8 mouse cellular contexts compared by ENCODE assay signal in the genomic region with DNA sequence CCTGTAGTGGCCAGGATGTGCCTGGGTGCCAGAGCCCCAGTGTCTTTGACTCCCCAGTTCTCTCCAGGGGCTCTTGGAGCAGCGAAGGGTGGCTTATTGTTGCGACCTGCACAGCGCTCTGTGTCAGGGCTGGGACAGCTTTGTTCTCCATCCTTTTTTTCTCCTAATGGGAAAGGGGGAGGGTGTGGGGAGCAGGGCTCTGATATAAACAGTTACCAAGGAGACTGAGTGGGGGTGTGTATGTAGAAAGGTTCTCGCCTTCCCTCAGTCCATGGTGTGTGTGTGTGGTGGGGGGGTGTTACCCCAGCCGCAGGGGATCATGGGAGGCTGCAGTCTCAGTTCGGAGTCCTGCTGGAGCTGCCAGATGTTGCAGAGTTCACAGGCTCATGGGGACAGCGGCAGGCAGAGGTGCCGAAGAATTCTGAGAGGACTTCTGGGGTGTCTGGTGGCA. TPM values are rescaled to one million over a fixed set of nuclear protein-coding genes. Genes with fewer than 3 reads are reported as not detected.
DNase-seq lines count a peak whose midpoint lies in the region; ATAC-seq lines count a peak whose summit lies in the region.

No protein-coding gene starts in this region.

- peaks cover 4% of the 10 kb centered on the region; the same call in 1 of the 2 replicates for H3K36me3 ChIP-seq in forebrain, embryonic 11.5 days (ENCODE audit: control insufficient read depth, insufficient read depth, low read length)
- peaks cover 20% of the 10 kb centered on the region for H3K36me3 ChIP-seq in hindbrain, embryonic 12.5 days
- H3K36me3 ChIP-seq in liver, embryonic 12.5 days: peaks cover 31% of the 10 kb centered on the region

- H3K4me1 ChIP-seq in forebrain, embryonic 11.5 days (replicated peaks; ENCODE audit: control insufficient read depth, insufficient read depth, low read length): peaks cover 26% of the 10 kb centered on the region
- H3K4me1 ChIP-seq in hindbrain, embryonic 12.5 days: peaks cover 54% of the 10 kb centered on the region
- peaks cover 25% of the 10 kb centered on the region; the same call in 1 of the 2 replicates for H3K4me1 ChIP-seq in liver, embryonic 12.5 days

- H3K9ac ChIP-seq in forebrain, embryonic 11.5 days (ENCODE audit: low read length): peak overlapping the region; percentile 60
- H3K9ac ChIP-seq in hindbrain, embryonic 12.5 days: peak overlapping the region; percentile 57
- H3K9ac ChIP-seq in liver, embryonic 12.5 days: no peak overlapping the region

- intact Hi-C loops in left cerebral cortex, postnatal 4 days (cut with DNase I): no loop called here

- H3K27me3 ChIP-seq in forebrain, embryonic 11.5 days (ENCODE audit: control insufficient read depth, insufficient read depth, low read length): no peaks in the 10 kb centered on the region
- no peaks in the 10 kb centered on the region for H3K27me3 ChIP-seq in hindbrain, embryonic 12.5 days
- no peaks in the 10 kb centered on the region for H3K27me3 ChIP-seq in liver, embryonic 12.5 days (replicated peaks)

- peak; percentile 93 for ATAC-seq in forebrain, embryonic 11.5 days (replicated peaks; ENCODE audit: low FRiP score)
- ATAC-seq in hindbrain, embryonic 12.5 days (ENCODE audit: low FRiP score): peak; percentile 92
- no peak for ATAC-seq in liver, embryonic 12.5 days
- ATAC-seq in inflammation-experienced regulatory T-cells, adult 6 months: no peak

- H3K4me3 ChIP-seq in forebrain, embryonic 11.5 days (ENCODE audit: low read depth, low read length): peak overlapping the region; percentile 28
- H3K4me3 ChIP-seq in hindbrain, embryonic 12.5 days: peak overlapping the region; percentile 25
- H3K4me3 ChIP-seq in liver, embryonic 12.5 days: no peak overlapping the region

- H3K9me3 ChIP-seq in forebrain, embryonic 11.5 days (ENCODE audit: control insufficient read depth, low read length): no peaks in the 10 kb centered on the region
- no peaks in the 10 kb centered on the region for H3K9me3 ChIP-seq in hindbrain, embryonic 12.5 days (replicated peaks)
- H3K9me3 ChIP-seq in liver, embryonic 12.5 days (replicated peaks): no peaks in the 10 kb centered on the region

- 3% methylated on average over 8 of the region's 8 CpGs for WGBS in forebrain, embryonic 11.5 days
- 6% methylated on average over 8 of the region's 8 CpGs for WGBS in hindbrain, embryonic 12.5 days
- WGBS in liver, embryonic 12.5 days (ENCODE audit: insufficient replicate concordance): 62% methylated on average over 8 of the region's 8 CpGs

- peak overlapping the region; percentile 58 for H3K4me2 ChIP-seq in forebrain, embryonic 11.5 days (ENCODE audit: low read depth, low read length, severe bottlenecking)
- H3K4me2 ChIP-seq in hindbrain, embryonic 12.5 days (replicated peaks): peak overlapping the region; percentile 49
- H3K4me2 ChIP-seq in liver, embryonic 12.5 days: no peak overlapping the region

- H3K27ac ChIP-seq in forebrain, embryonic 11.5 days (ENCODE audit: low read depth, low read length): peak overlapping the region; percentile 98
- peak overlapping the region; percentile 98 for H3K27ac ChIP-seq in hindbrain, embryonic 12.5 days
- H3K27ac ChIP-seq in liver, embryonic 12.5 days: peak overlapping the region; percentile 31; the same call in 1 of the 2 replicates

- peak; percentile 62 for DNase-seq in left cerebral cortex, adult 11 months (ENCODE audit: low spot score)
- DNase-seq in left cerebral cortex, postnatal 4 days: no peak
- DNase-seq in forebrain, embryonic 11.5 days (ENCODE audit: low spot score): peak; percentile 88
- peak; percentile 46 for DNase-seq in skeletal muscle tissue, adult 2 months (ENCODE audit: low read depth, low spot score)
- no peak for DNase-seq in cerebellum, adult 8-10 months

RNA-seq across cellular contexts. Expression of gene Tmem120a, which starts 18.8 kb away (rescaled TPM):
- total RNA-seq in left cerebral cortex, postnatal 4 days (2021): 10 to 100 TPM; 44.4 to 47.0 TPM
- polyA plus RNA-seq in forebrain, embryonic 11.5 days (2014; fragmentation: Nextera tagmentation; extraction: Ambion mirVana): 46.1 and 49.0 TPM in 2 replicates
- 61.0 and 65.0 TPM in 2 replicates for polyA plus RNA-seq in hindbrain, embryonic 12.5 days (2016; fragmentation: Nextera tagmentation; extraction: Ambion mirVana)
- polyA plus RNA-seq in liver, embryonic 12.5 days (2016; fragmentation: Nextera tagmentation; extraction: Ambion mirVana): 17.4 and 21.5 TPM in 2 replicates
- 10 to 100 TPM; 31.4 to 58.5 (median 39.4) TPM for polyA plus RNA-seq in inflammation-experienced regulatory T-cells, adult 6 months (2017; shearing (Covaris generic))

RNA-seq across cellular contexts. Expression of gene Styxl1, which starts 52.8 kb away (rescaled TPM):
- total RNA-seq in left cerebral cortex, postnatal 4 days (2021): not detected
- not detected in 2 replicates for polyA plus RNA-seq in forebrain, embryonic 11.5 days (2014; fragmentation: Nextera tagmentation; extraction: Ambion mirVana)
- polyA plus RNA-seq in hindbrain, embryonic 12.5 days (2016; fragmentation: Nextera tagmentation; extraction: Ambion mirVana): 0.68 TPM in 1 of 2 replicates, not detected in the other
- 0.16 TPM in 1 of 2 replicates, not detected in the other for polyA plus RNA-seq in liver, embryonic 12.5 days (2016; fragmentation: Nextera tagmentation; extraction: Ambion mirVana)
- 1 to 10 TPM in 1 of 3 experiments, under 1 TPM in 1, not detected in 1; 0.68 to 2.6 TPM for polyA plus RNA-seq in inflammation-experienced regulatory T-cells, adult 6 months (2017; shearing (Covaris generic))

RNA-seq across cellular contexts. Expression of gene Mdh2, which starts 52.9 kb away (rescaled TPM):
- 100 to 1,000 TPM; 359 to 370 TPM for total RNA-seq in left cerebral cortex, postnatal 4 days (2021)
- 526 and 536 TPM in 2 replicates for polyA plus RNA-seq in forebrain, embryonic 11.5 days (2014; fragmentation: Nextera tagmentation; extraction: Ambion mirVana)
- polyA plus RNA-seq in hindbrain, embryonic 12.5 days (2016; fragmentation: Nextera tagmentation; extraction: Ambion mirVana): 530 and 539 TPM in 2 replicates
- 451 and 473 TPM in 2 replicates for polyA plus RNA-seq in liver, embryonic 12.5 days (2016; fragmentation: Nextera tagmentation; extraction: Ambion mirVana)
- polyA plus RNA-seq in inflammation-experienced regulatory T-cells, adult 6 months (2017; shearing (Covaris generic)): 100 to 1,000 TPM; 604 to 659 (median 643) TPM

RNA-seq across cellular contexts. Expression of gene Por, which starts 55.6 kb away (rescaled TPM):
- total RNA-seq in left cerebral cortex, postnatal 4 days (2021): 10 to 100 TPM; 77.3 to 80.5 TPM
- 113 and 117 TPM in 2 replicates for polyA plus RNA-seq in forebrain, embryonic 11.5 days (2014; fragmentation: Nextera tagmentation; extraction: Ambion mirVana)
- polyA plus RNA-seq in hindbrain, embryonic 12.5 days (2016; fragmentation: Nextera tagmentation; extraction: Ambion mirVana): 118 and 119 TPM in 2 replicates
- 34.7 and 36.6 TPM in 2 replicates for polyA plus RNA-seq in liver, embryonic 12.5 days (2016; fragmentation: Nextera tagmentation; extraction: Ambion mirVana)
- polyA plus RNA-seq in inflammation-experienced regulatory T-cells, adult 6 months (2017; shearing (Covaris generic)): 10 to 100 TPM; 21.7 to 30.1 (median 25.1) TPM

Comparison
In these comparisons a context has a peak if more than half of its experiments do, and no peak if none do; other contexts are left out.
1. DNase-seq: peak in left cerebral cortex, adult 11 months (single experiment), forebrain, embryonic 11.5 days (single experiment) and skeletal muscle tissue, adult 2 months (single experiment); none in left cerebral cortex, postnatal 4 days (single experiment) and cerebellum, adult 8-10 months (single experiment).
2. ATAC-seq: peak in forebrain, embryonic 11.5 days (single experiment) and hindbrain, embryonic 12.5 days (single experiment); none in liver, embryonic 12.5 days (single experiment) and inflammation-experienced regulatory T-cells, adult 6 months (single experiment).
3. H3K27ac ChIP-seq: peak in every context shown above with its lines; median percentile 98 in forebrain, embryonic 11.5 days; 98 in hindbrain, embryonic 12.5 days; 31 in liver, embryonic 12.5 days.